Mouse (Mus musculus) midbrain, embryonic 16.5 days (tissue): ENCODE data around the gene Wdr89. TPM values are rescaled to one million over a fixed set of nuclear protein-coding genes. Genes with fewer than 3 reads are reported as not detected.

ENCODE experiments used
- ATAC-seq: fragments of 200-750 bp; cut with Nextera tagmentation; 2 replicates; pipeline ENCODE4 v1.8.0; 2017; ENCODE audit warnings: moderate TSS enrichment
- H3K27ac ChIP-seq: fragments of 300-500 bp; sonication (generic); 2 replicates; pipeline ENCODE4 v1.5.1; 2014; ENCODE audit warnings: mild to moderate bottlenecking, low read length, mixed read lengths
- H3K27me3 ChIP-seq: fragments of 300-500 bp; sonication (generic); 2 replicates; pipeline ENCODE4 v1.6.1; 2014; ENCODE audit warnings: low read depth, low read length, mixed read lengths; ENCODE audit not compliant: control insufficient read depth, insufficient read depth
- H3K36me3 ChIP-seq: fragments of 300-500 bp; sonication (generic); 2 replicates; pipeline ENCODE4 v1.6.1; 2014; ENCODE audit warnings: mild to moderate bottlenecking, low read length, moderate library complexity, mixed read lengths; ENCODE audit not compliant: control insufficient read depth, insufficient read depth
- H3K4me1 ChIP-seq: fragments of 300-500 bp; sonication (generic); 2 replicates; pipeline ENCODE4 v1.6.1; 2014; ENCODE audit warnings: mild to moderate bottlenecking, low read length, mixed read lengths; ENCODE audit not compliant: control insufficient read depth, insufficient read depth
- H3K4me2 ChIP-seq: fragments of 300-500 bp; sonication (generic); 2 replicates; pipeline ENCODE4 v1.6.1; 2014; ENCODE audit warnings: mild to moderate bottlenecking, low read length, mixed read lengths
- H3K4me3 ChIP-seq: fragments of 300-500 bp; sonication (generic); 2 replicates; pipeline ENCODE4 v1.5.1; 2014; ENCODE audit warnings: low read depth, mild to moderate bottlenecking, low read length, moderate library complexity, mixed read lengths
- H3K9ac ChIP-seq: fragments of 300-500 bp; sonication (generic); 2 replicates; pipeline ENCODE4 v1.6.1; 2014; ENCODE audit warnings: low read depth, low read length, mixed read lengths
- H3K9me3 ChIP-seq: fragments of 300-500 bp; sonication (generic); replicated peaks from 2 replicates; pipeline ENCODE4 v1.6.1; 2014; ENCODE audit warnings: mild to moderate bottlenecking, low read length, mixed read lengths; ENCODE audit not compliant: control insufficient read depth, poor library complexity, severe bottlenecking
- WGBS: fragments of 180-500 bp; shearing (Covaris S2); extraction: QIAGEN DNeasy Blood & Tissue Kit; methylation state at CpG from one replicate; pipeline ENCODE4 v1.1.7; 2014; 5-methylcytosine and 5-hydroxymethylcytosine counted together
- polyA plus RNA-seq: library from polyadenylated mRNA; unstranded; fragments of >200 nt; fragmentation: Nextera tagmentation; extraction: Ambion mirVana; gene quantifications from 2 replicates; pipeline ENCODE4 v1.2.1, GENCODE M21; 2015

The Wdr89 gene
- polyA plus RNA-seq, 1 experiment from 2014 or later, result 5.1 TPM

GRCm38 (mm10) chr12:75641726-75642125 is 27.6 kb downstream of the Wdr89 start:
- Histone ChIP-seq H3K4me3 (no peak overlapping the region), H3K9ac (no peak overlapping the region), H3K27ac (no peak overlapping the region), H3K4me2 (no peak overlapping the region), H3K27me3 (no peaks in the 10 kb centered on the region), H3K9me3 (no peaks in the 10 kb centered on the region), H3K4me1 (no peaks in the 10 kb centered on the region), H3K36me3 (no peaks in the 10 kb centered on the region)
- 90% methylated on average over 1 of the region's 1 CpGs for WGBS
- ATAC-seq, result no peak

GRCm38 (mm10) chr12:75638345-75638744 is 31.0 kb downstream of the Wdr89 start:
- H3K36me3 ChIP-seq, result no peaks in the 10 kb centered on the region
- H3K4me1 ChIP-seq, result no peaks in the 10 kb centered on the region
- H3K27me3 ChIP-seq, result no peaks in the 10 kb centered on the region
- H3K9me3 ChIP-seq, result no peaks in the 10 kb centered on the region
- no peak overlapping the region for H3K4me3 ChIP-seq
- H3K27ac ChIP-seq, result no peak overlapping the region
- no peak for ATAC-seq
- 84% methylated on average over 2 of the region's 2 CpGs for WGBS
- H3K4me2 ChIP-seq, result no peak overlapping the region
- H3K9ac ChIP-seq, result no peak overlapping the region

- no peak overlapping the region for H3K4me2 ChIP-seq
- no peak for ATAC-seq
- WGBS, result 88% methylated on average over 3 of the region's 3 CpGs
- H3K4me1 ChIP-seq, result no peaks in the 10 kb centered on the region
- H3K36me3 ChIP-seq, result no peaks in the 10 kb centered on the region
- H3K27me3 ChIP-seq, result no peaks in the 10 kb centered on the region
- no peak overlapping the region for H3K4me3 ChIP-seq
- H3K27ac ChIP-seq, result no peak overlapping the region
- no peaks in the 10 kb centered on the region for H3K9me3 ChIP-seq
- no peak overlapping the region for H3K9ac ChIP-seq
Measured at GRCm38 (mm10) chr12:75637103-75637502, 32.2 kb downstream of the Wdr89 start.

- WGBS, result 91% methylated on average over 10 of the region's 10 CpGs
- no peak overlapping the region for H3K27ac ChIP-seq
- no peaks in the 10 kb centered on the region for H3K9me3 ChIP-seq
- H3K4me2 ChIP-seq, result no peak overlapping the region
- no peaks in the 10 kb centered on the region for H3K27me3 ChIP-seq
- ATAC-seq, result no peak
- H3K9ac ChIP-seq, result no peak overlapping the region
- no peaks in the 10 kb centered on the region for H3K4me1 ChIP-seq
- H3K4me3 ChIP-seq, result no peak overlapping the region
- H3K36me3 ChIP-seq, result no peaks in the 10 kb centered on the region
Measured at GRCm38 (mm10) chr12:75635771-75636430, 33.4 kb downstream of the Wdr89 start.

- H3K27me3 ChIP-seq, result no peaks in the 10 kb centered on the region
- H3K27ac ChIP-seq, result no peak overlapping the region
- H3K36me3 ChIP-seq, result no peaks in the 10 kb centered on the region
- H3K4me1 ChIP-seq, result no peaks in the 10 kb centered on the region
- H3K4me2 ChIP-seq, result no peak overlapping the region
- no peak overlapping the region for H3K9ac ChIP-seq
- ATAC-seq, result no peak
- 58% methylated on average over 1 of the region's 1 CpGs for WGBS
- no peaks in the 10 kb centered on the region for H3K9me3 ChIP-seq
- no peak overlapping the region for H3K4me3 ChIP-seq
Measured at GRCm38 (mm10) chr12:75629618-75630017, 39.7 kb downstream of the Wdr89 start.

GRCm38 (mm10) chr12:75623292-75623691 is 46.0 kb downstream of the Wdr89 start:
- Histone ChIP-seq H3K27ac (no peak overlapping the region), H3K9me3 (no peaks in the 10 kb centered on the region), H3K36me3 (no peaks in the 10 kb centered on the region), H3K4me2 (no peak overlapping the region), H3K4me1 (no peaks in the 10 kb centered on the region), H3K9ac (no peak overlapping the region), H3K27me3 (no peaks in the 10 kb centered on the region), H3K4me3 (no peak overlapping the region)
- ATAC-seq, result no peak
- 94% methylated on average over 5 of the region's 5 CpGs for WGBS

- H3K9me3 ChIP-seq, result no peaks in the 10 kb centered on the region
- H3K9ac ChIP-seq, result no peak overlapping the region
- H3K36me3 ChIP-seq, result no peaks in the 10 kb centered on the region
- no peak overlapping the region for H3K4me3 ChIP-seq
- WGBS, result 81% methylated on average over 3 of the region's 3 CpGs
- H3K4me2 ChIP-seq, result no peak overlapping the region
- H3K27ac ChIP-seq, result no peak overlapping the region
- H3K27me3 ChIP-seq, result no peaks in the 10 kb centered on the region
- no peak for ATAC-seq
- no peaks in the 10 kb centered on the region for H3K4me1 ChIP-seq
Measured at GRCm38 (mm10) chr12:75622835-75623234, 46.5 kb downstream of the Wdr89 start.

- no peak for ATAC-seq
- Histone ChIP-seq H3K4me3 (no peak overlapping the region), H3K4me1 (no peaks in the 10 kb centered on the region), H3K9me3 (no peaks in the 10 kb centered on the region), H3K27ac (no peak overlapping the region), H3K27me3 (no peaks in the 10 kb centered on the region), H3K4me2 (no peak overlapping the region), H3K9ac (no peak overlapping the region), H3K36me3 (no peaks in the 10 kb centered on the region)
- WGBS, result 63% methylated on average over 8 of the region's 8 CpGs
Measured at GRCm38 (mm10) chr12:75616841-75617240, 52.5 kb downstream of the Wdr89 start.

- Histone ChIP-seq H3K27me3 (no peaks in the 10 kb centered on the region), H3K4me1 (no peaks in the 10 kb centered on the region), H3K4me3 (no peak overlapping the region), H3K36me3 (no peaks in the 10 kb centered on the region), H3K9me3 (no peaks in the 10 kb centered on the region), H3K4me2 (peak overlapping the region; percentile 11), H3K27ac (no peak overlapping the region), H3K9ac (no peak overlapping the region)
- no peak for ATAC-seq
- 5% methylated on average over 23 of the region's 24 CpGs for WGBS
Measured at GRCm38 (mm10) chr12:75616158-75616791, 53.1 kb downstream of the Wdr89 start.
